Mouse (Mus musculus) midbrain, embryonic 16.5 days (tissue): ENCODE data around the gene Fktn. TPM values are rescaled to one million over a fixed set of nuclear protein-coding genes. Genes with fewer than 3 reads are reported as not detected.

Source experiments
- polyA plus RNA-seq: library from polyadenylated mRNA; unstranded; fragments of >200 nt; fragmentation: Nextera tagmentation; extraction: Ambion mirVana; gene quantifications from 2 replicates; pipeline ENCODE4 v1.2.1, GENCODE M21; 2015

Gene Fktn
- polyA plus RNA-seq, 1 experiment from 2014 or later = 27.0 TPM

Other genes with a start within 250 kb of the Fktn start
- 35.9 and 39.8 TPM in 2 replicates for gene Fsd1l, start 82.5 kb upstream of the Fktn start, polyA plus RNA-seq
- 2.0 and 2.3 TPM in 2 replicates for gene Tal2, start 65.7 kb downstream of the Fktn start, polyA plus RNA-seq
- 7.7 and 8.3 TPM in 2 replicates for gene Tmem38b, start 112.0 kb downstream of the Fktn start, polyA plus RNA-seq